In genomic region chr1:170501970-170502369, GRCm38 (mm10) we compare ENCODE assay signal across 19 mouse cellular contexts.
"Had no signal": no experiment of that assay in that cellular context is flagged by ENCODE, and none has a peak within 500 bp of the region (broad histone marks: within the 10 kb centered on the region; RNA-seq: fewer than 3 reads in every experiment).

No protein-coding gene starts in this region.

- H3K36me3 ChIP-seq: limb, embryonic 12.5 days; limb, embryonic 15.5 days; liver, embryonic 13.5 days; lung, embryonic 15.5 days; midbrain, embryonic 10.5 days; neural tube, embryonic 12.5 days; neural tube, embryonic 15.5 days had no signal

- H3K4me2 ChIP-seq: limb, embryonic 12.5 days; limb, embryonic 15.5 days; liver, embryonic 13.5 days; lung, embryonic 15.5 days; neural tube, embryonic 12.5 days; neural tube, embryonic 15.5 days had no signal

- H3K27me3 ChIP-seq: limb, embryonic 15.5 days; liver, embryonic 13.5 days; lung, embryonic 15.5 days; neural tube, embryonic 12.5 days; neural tube, embryonic 15.5 days had no signal

- H3K9me3 ChIP-seq: limb, embryonic 12.5 days; limb, embryonic 15.5 days; liver, embryonic 13.5 days; lung, embryonic 15.5 days; megakaryocyte, embryonic 14.5 days; midbrain, embryonic 10.5 days; neural tube, embryonic 12.5 days; neural tube, embryonic 15.5 days had no signal

- H3K27ac ChIP-seq: limb, embryonic 12.5 days; limb, embryonic 15.5 days; liver, embryonic 13.5 days; lung, embryonic 15.5 days; neural tube, embryonic 12.5 days; neural tube, embryonic 15.5 days; stomach, postnatal 0 days had no signal

- H3K9ac ChIP-seq: limb, embryonic 12.5 days; limb, embryonic 15.5 days; liver, embryonic 13.5 days; lung, embryonic 15.5 days; neural tube, embryonic 12.5 days; neural tube, embryonic 15.5 days had no signal

- H3K4me3 ChIP-seq: limb, embryonic 12.5 days; limb, embryonic 15.5 days; liver, embryonic 13.5 days; lung, embryonic 15.5 days; megakaryocyte, embryonic 14.5 days; midbrain, embryonic 10.5 days; neural tube, embryonic 12.5 days; neural tube, embryonic 15.5 days had no signal

- DNase-seq: kidney, adult 9 months; liver, embryonic 13.5 days; lung, adult 18-20 months; lung, postnatal 10 days; lung, postnatal 36 days; right cerebral cortex, adult 18-20 months; right cerebral cortex, postnatal 14 days; right cerebral cortex, postnatal 4 days; thymus, adult 2 months; thymus, postnatal 14 days; thymus, postnatal 4 days had no signal
